Mouse (Mus musculus): Measurements from ENCODE around the gene Fam166b. TPM values are rescaled to one million over a fixed set of nuclear protein-coding genes. Genes with fewer than 3 reads are reported as not detected.

Fam166b gene
- polyA plus RNA-seq, 2 experiments = 0.14 to 0.20 TPM

DNA sequence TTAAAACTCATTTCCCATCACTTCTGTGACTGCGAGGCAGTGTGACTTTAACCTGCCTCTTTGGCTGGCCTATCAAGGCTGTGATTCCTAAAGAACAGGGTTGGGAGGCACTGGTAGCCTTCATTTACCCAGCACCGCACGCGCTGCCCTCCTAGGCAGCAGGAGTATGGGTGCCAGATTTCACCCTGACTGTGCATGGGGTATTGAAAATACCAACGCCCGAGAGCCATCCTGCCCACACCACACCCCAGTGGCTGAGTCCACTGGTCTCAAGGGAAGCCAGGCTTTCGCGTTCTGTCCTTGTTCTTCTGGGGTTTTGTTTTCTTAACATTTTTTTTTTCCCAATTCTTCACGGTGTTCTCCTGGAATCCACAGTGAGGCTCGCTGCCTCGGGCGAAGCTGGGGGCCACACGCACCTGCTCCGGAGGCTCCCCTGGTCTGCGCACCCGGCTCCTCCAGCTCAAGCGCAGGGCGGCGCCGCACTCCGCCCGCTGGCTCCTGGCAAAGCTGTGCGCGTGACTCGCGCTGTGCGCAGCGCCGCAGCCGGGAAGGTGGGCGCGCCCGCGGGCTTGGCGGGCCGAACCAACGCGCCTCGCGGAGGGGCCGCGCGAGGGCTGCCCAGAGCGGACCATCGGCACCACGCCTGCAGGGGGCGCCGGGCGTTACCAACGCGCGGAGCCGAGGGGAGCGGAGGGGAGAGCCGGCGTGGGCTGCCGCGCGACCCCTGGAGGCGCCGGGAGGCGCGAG lies 47.4 kb downstream of the Fam166b start, which contains the start of gene Rusc2:
Rusc2 (plus strand) TSS at position 572 of the 747 bp plus-strand sequence.
- Histone ChIP-seq H3K9me3 (ENCODE audit: control insufficient read depth, low read length) (no peaks in the 10 kb centered on the region), H3K4me1 (ENCODE audit: control insufficient read depth, insufficient read depth, low read length) (peaks cover 7% of the 10 kb centered on the region), H3K9ac (ENCODE audit: low read depth, low read length, severe bottlenecking) (peak within 1 kb of the TSS; percentile 82), H3K27me3 (ENCODE audit: control insufficient read depth, insufficient read depth, low read length) (0 out of 2 replicates have a peak, but pooled peaks cover 5% of the 10 kb centered on the region), H3K36me3 (ENCODE audit: control insufficient read depth, insufficient read depth, low read length) (no peaks in the 10 kb centered on the region), H3K27ac (replicated peaks; ENCODE audit: low read depth, low read length) (no peak within 1 kb of the TSS), H3K4me2 (replicated peaks; ENCODE audit: low read depth, low read length, severe bottlenecking) (peak within 1 kb of the TSS; percentile 93), H3K4me3 (replicated peaks; ENCODE audit: low read length) (peak within 1 kb of the TSS; percentile 70)
- peak; percentile 87 for DNase-seq (ENCODE audit: low spot score)
- no peak for TF ChIP-seq POLR2A (IDR thresholded peaks at IDR 0.05; ENCODE audit: borderline replicate concordance, extremely low read depth, insufficient read depth, insufficient read length)
- peak; percentile 95 for ATAC-seq (ENCODE audit: low FRiP score, low read depth)
- 2% methylated on average over 46 of the region's 63 CpGs for WGBS

DNA sequence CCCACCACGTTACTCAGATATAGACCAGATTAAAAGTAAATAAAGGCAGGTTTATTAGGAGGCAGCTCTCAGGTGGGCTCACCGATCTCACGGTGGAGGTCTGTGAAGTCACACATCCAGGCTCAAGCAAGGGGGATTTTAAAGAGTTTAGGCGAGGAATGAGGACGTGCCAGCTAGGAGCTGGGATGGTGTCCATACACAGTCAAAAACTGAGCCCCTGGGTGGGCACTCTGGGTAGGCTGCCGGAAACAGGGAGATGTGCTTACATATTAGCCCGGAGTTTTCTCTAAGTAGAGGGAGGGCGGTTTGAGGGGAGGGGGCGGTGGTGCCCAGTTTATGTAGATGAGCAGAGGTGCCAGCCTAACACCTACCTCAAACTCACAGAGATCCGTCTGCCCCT lies 48.0 kb downstream of the Fam166b start:
- Histone ChIP-seq H3K36me3 (ENCODE audit: control insufficient read depth, insufficient read depth, low read length) (no peaks in the 10 kb centered on the region), H3K27ac (replicated peaks; ENCODE audit: low read depth, low read length) (no peak overlapping the region)
- WGBS = 37% methylated on average over 10 of the region's 10 CpGs

DNA sequence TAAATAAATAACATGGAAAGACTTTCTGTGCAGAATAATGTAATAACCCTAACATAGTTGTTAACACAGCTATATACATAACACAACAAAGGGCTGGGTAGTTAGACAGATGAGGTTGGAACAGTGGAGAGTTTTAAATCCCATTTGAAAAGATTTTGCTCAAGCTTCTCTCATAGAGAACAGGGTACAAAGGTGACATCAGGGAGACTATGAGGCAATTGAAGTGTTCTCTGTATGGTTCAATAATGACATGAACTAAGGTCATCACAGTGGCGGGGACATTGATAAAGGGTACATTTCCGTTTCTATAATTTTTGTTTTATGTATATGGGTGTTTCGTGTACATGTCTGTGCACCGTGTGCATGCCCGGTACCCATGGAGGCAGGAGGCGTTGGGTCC lies 49.3 kb downstream of the Fam166b start:
- Histone ChIP-seq H3K9ac (ENCODE audit: low read depth, low read length, severe bottlenecking) (no peak overlapping the region), H3K27ac (replicated peaks; ENCODE audit: low read depth, low read length) (no peak overlapping the region), H3K36me3 (ENCODE audit: control insufficient read depth, insufficient read depth, low read length) (no peaks in the 10 kb centered on the region), H3K4me2 (replicated peaks; ENCODE audit: low read depth, low read length, severe bottlenecking) (no peak overlapping the region), H3K9me3 (ENCODE audit: control insufficient read depth, low read length) (no peaks in the 10 kb centered on the region), H3K27me3 (ENCODE audit: control insufficient read depth, insufficient read depth, low read length) (0 out of 2 replicates have a peak, but pooled peaks cover 5% of the 10 kb centered on the region), H3K4me1 (ENCODE audit: control insufficient read depth, insufficient read depth, low read length) (peaks cover 7% of the 10 kb centered on the region), H3K4me3 (replicated peaks; ENCODE audit: low read length) (no peak overlapping the region)
- no peak for ATAC-seq (ENCODE audit: low FRiP score, low read depth)
- no peak for TF ChIP-seq POLR2A (IDR thresholded peaks at IDR 0.05; ENCODE audit: borderline replicate concordance, extremely low read depth, insufficient read depth, insufficient read length)
- DNase-seq (ENCODE audit: low spot score) = no peak
- 91% methylated on average over 6 of the region's 6 CpGs for WGBS

More for the DNA sequence above, 48.0 kb downstream of the Fam166b start:
- Histone ChIP-seq H3K27me3 (ENCODE audit: control insufficient read depth, insufficient read depth, low read length) (0 out of 2 replicates have a peak, but pooled peaks cover 5% of the 10 kb centered on the region), H3K9ac (ENCODE audit: low read depth, low read length, severe bottlenecking) (peak overlapping the region; percentile 82; the same call in 1 of the 2 replicates), H3K4me2 (replicated peaks; ENCODE audit: low read depth, low read length, severe bottlenecking) (peak overlapping the region; percentile 93), H3K4me3 (replicated peaks; ENCODE audit: low read length) (peak overlapping the region; percentile 70), H3K9me3 (ENCODE audit: control insufficient read depth, low read length) (no peaks in the 10 kb centered on the region), H3K4me1 (ENCODE audit: control insufficient read depth, insufficient read depth, low read length) (peaks cover 7% of the 10 kb centered on the region)
- TF ChIP-seq POLR2A (IDR thresholded peaks at IDR 0.05; ENCODE audit: borderline replicate concordance, extremely low read depth, insufficient read depth, insufficient read length) = no peak
- DNase-seq (ENCODE audit: low spot score) = no peak
- ATAC-seq (ENCODE audit: low FRiP score, low read depth) = no peak

Other genes with a start within 250 kb of the Fam166b start
- gene Atp8b5, start 162.0 kb downstream of the Fam166b start, polyA plus RNA-seq (2012; rRNA removed) = 0.68 and 1.3 TPM in 2 replicates
- 0.52 and 0.57 TPM in 2 replicates for gene Atp8b5, start 162.0 kb downstream of the Fam166b start, polyA plus RNA-seq (2014; fragmentation: Nextera tagmentation; extraction: Ambion mirVana)
- gene Rusc2, start 47.2 kb downstream of the Fam166b start, polyA plus RNA-seq (2012; rRNA removed) = 16.2 and 25.4 TPM in 2 replicates
- gene Rusc2, start 47.2 kb downstream of the Fam166b start, polyA plus RNA-seq (2014; fragmentation: Nextera tagmentation; extraction: Ambion mirVana) = 8.0 and 9.6 TPM in 2 replicates
- gene Tesk1, start 12.8 kb upstream of the Fam166b start, polyA plus RNA-seq (2012; rRNA removed) = 47.4 and 63.1 TPM in 2 replicates
- 15.8 and 17.6 TPM in 2 replicates for gene Tesk1, start 12.8 kb upstream of the Fam166b start, polyA plus RNA-seq (2014; fragmentation: Nextera tagmentation; extraction: Ambion mirVana)
- 1.3 TPM in 2 replicates for gene Cd72, start 25.5 kb upstream of the Fam166b start, polyA plus RNA-seq (2012; rRNA removed)
- gene Cd72, start 25.5 kb upstream of the Fam166b start, polyA plus RNA-seq (2014; fragmentation: Nextera tagmentation; extraction: Ambion mirVana) = 4.4 and 7.5 TPM in 2 replicates
- gene Sit1, start 54.6 kb upstream of the Fam166b start, polyA plus RNA-seq (2012; rRNA removed) = not detected in 2 replicates
- gene Sit1, start 54.6 kb upstream of the Fam166b start, polyA plus RNA-seq (2014; fragmentation: Nextera tagmentation; extraction: Ambion mirVana) = not detected in 2 replicates
- gene Ccdc107, start 63.8 kb upstream of the Fam166b start, polyA plus RNA-seq (2012; rRNA removed) = 118 and 175 TPM in 2 replicates
- gene Ccdc107, start 63.8 kb upstream of the Fam166b start, polyA plus RNA-seq (2014; fragmentation: Nextera tagmentation; extraction: Ambion mirVana) = 78.8 and 92.8 TPM in 2 replicates
- gene Arhgef39, start 70.6 kb upstream of the Fam166b start, polyA plus RNA-seq (2012; rRNA removed) = 84.9 and 108 TPM in 2 replicates
- 25.2 and 27.6 TPM in 2 replicates for gene Arhgef39, start 70.6 kb upstream of the Fam166b start, polyA plus RNA-seq (2014; fragmentation: Nextera tagmentation; extraction: Ambion mirVana)
- 4.9 TPM in 2 replicates for gene Car9, start 77.8 kb upstream of the Fam166b start, polyA plus RNA-seq (2012; rRNA removed)
- gene Car9, start 77.8 kb upstream of the Fam166b start, polyA plus RNA-seq (2014; fragmentation: Nextera tagmentation; extraction: Ambion mirVana) = 1.0 and 1.2 TPM in 2 replicates
- gene Tpm2, start 94.6 kb upstream of the Fam166b start, polyA plus RNA-seq (2012; rRNA removed) = 206 and 361 TPM in 2 replicates
- gene Tpm2, start 94.6 kb upstream of the Fam166b start, polyA plus RNA-seq (2014; fragmentation: Nextera tagmentation; extraction: Ambion mirVana) = 382 and 495 TPM in 2 replicates
- gene Creb3, start 133.2 kb upstream of the Fam166b start, polyA plus RNA-seq (2012; rRNA removed) = 51.7 and 58.0 TPM in 2 replicates
- 71.4 and 78.5 TPM in 2 replicates for gene Creb3, start 133.2 kb upstream of the Fam166b start, polyA plus RNA-seq (2014; fragmentation: Nextera tagmentation; extraction: Ambion mirVana)
- 69.4 and 75.5 TPM in 2 replicates for gene Tln1, start 133.6 kb upstream of the Fam166b start, polyA plus RNA-seq (2012; rRNA removed)
- 62.4 and 63.3 TPM in 2 replicates for gene Tln1, start 133.6 kb upstream of the Fam166b start, polyA plus RNA-seq (2014; fragmentation: Nextera tagmentation; extraction: Ambion mirVana)
- gene Rgp1, start 149.6 kb upstream of the Fam166b start, polyA plus RNA-seq (2012; rRNA removed) = 81.9 and 101 TPM in 2 replicates
- 33.3 and 35.3 TPM in 2 replicates for gene Rgp1, start 149.6 kb upstream of the Fam166b start, polyA plus RNA-seq (2014; fragmentation: Nextera tagmentation; extraction: Ambion mirVana)
- 39.8 and 50.1 TPM in 2 replicates for gene Gba2, start 149.7 kb upstream of the Fam166b start, polyA plus RNA-seq (2012; rRNA removed)
- gene Gba2, start 149.7 kb upstream of the Fam166b start, polyA plus RNA-seq (2014; fragmentation: Nextera tagmentation; extraction: Ambion mirVana) = 18.4 and 19.9 TPM in 2 replicates
- gene Msmp, start 155.4 kb upstream of the Fam166b start, polyA plus RNA-seq (2012; rRNA removed) = 0.24 and 0.88 TPM in 2 replicates
- 2.8 and 3.0 TPM in 2 replicates for gene Msmp, start 155.4 kb upstream of the Fam166b start, polyA plus RNA-seq (2014; fragmentation: Nextera tagmentation; extraction: Ambion mirVana)
- 121 and 124 TPM in 2 replicates for gene Npr2, start 202.8 kb upstream of the Fam166b start, polyA plus RNA-seq (2012; rRNA removed)
- gene Npr2, start 202.8 kb upstream of the Fam166b start, polyA plus RNA-seq (2014; fragmentation: Nextera tagmentation; extraction: Ambion mirVana) = 33.3 and 34.3 TPM in 2 replicates
- gene Spag8, start 224.5 kb upstream of the Fam166b start, polyA plus RNA-seq (2012; rRNA removed) = 1.8 and 2.5 TPM in 2 replicates
- gene Spag8, start 224.5 kb upstream of the Fam166b start, polyA plus RNA-seq (2014; fragmentation: Nextera tagmentation; extraction: Ambion mirVana) = 0.58 and 0.61 TPM in 2 replicates
- 58.3 and 63.2 TPM in 2 replicates for gene Hint2, start 227.3 kb upstream of the Fam166b start, polyA plus RNA-seq (2012; rRNA removed)
- gene Hint2, start 227.3 kb upstream of the Fam166b start, polyA plus RNA-seq (2014; fragmentation: Nextera tagmentation; extraction: Ambion mirVana) = 73.8 and 87.6 TPM in 2 replicates
- gene Tmem8b, start 239.8 kb upstream of the Fam166b start, polyA plus RNA-seq (2012; rRNA removed) = 16.0 and 26.7 TPM in 2 replicates
- gene Tmem8b, start 239.8 kb upstream of the Fam166b start, polyA plus RNA-seq (2014; fragmentation: Nextera tagmentation; extraction: Ambion mirVana) = 3.8 and 5.2 TPM in 2 replicates
- 0.40 and 0.63 TPM in 2 replicates for gene Fam221b, start 240.0 kb upstream of the Fam166b start, polyA plus RNA-seq (2012; rRNA removed)
- 4.0 and 4.3 TPM in 2 replicates for gene Fam221b, start 240.0 kb upstream of the Fam166b start, polyA plus RNA-seq (2014; fragmentation: Nextera tagmentation; extraction: Ambion mirVana)

All from limb, embryonic 14.5 days (tissue).